Mouse (Mus musculus): ENCODE data around the gene Mta2. TPM values are rescaled to one million over a fixed set of nuclear protein-coding genes. Genes with fewer than 3 reads are reported as not detected.
A peak's percentile ranks its signal among the peaks of the same experiment; 100 is the strongest.

The Mta2 gene
- total RNA-seq, 4 experiments from 2014 or later: 53.7 to 66.5 (median 56.2) TPM

DNA sequence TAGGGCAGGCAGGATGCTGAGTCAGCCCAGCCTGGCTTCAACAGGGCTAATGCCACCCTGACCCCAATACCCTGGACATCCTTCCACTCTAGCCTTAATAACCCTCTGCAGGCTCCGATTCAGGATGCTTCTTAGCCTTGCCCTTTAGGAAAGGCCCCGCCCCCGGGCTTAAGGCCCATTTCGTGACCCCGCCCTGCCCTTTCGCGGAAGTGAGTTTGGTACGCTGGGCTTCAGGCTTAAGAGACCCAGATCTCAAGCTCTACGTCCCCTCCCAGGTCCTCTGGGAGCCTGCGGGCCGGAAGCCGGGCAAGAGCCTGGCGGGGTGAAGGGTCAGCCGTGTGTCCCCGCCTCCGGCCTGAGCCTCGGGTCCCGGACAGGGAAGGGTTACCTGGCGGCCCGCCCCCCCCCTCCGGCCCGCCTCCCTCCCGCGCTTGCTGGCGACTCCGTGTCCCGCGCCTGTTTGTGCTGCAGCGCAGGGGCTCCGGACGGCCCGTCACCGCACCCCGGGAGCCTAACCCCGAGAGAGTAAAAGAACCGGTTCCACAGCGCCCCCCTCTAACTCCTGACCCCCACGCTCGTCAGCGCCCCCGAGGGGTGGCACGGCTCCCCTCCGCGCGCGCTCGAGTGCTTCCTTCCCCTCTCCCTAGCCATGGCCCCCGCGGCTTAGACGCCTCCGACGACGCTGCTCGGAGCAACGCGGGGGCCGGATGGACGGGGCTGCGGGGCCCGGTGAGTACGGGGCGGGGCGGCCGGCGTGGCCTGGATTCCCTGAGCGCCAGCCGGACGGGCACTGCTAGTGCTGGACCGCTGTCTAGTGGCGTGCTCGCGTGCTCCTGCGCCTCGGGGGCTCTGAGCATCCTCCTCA, 12.2 kb upstream of the Mta2 start, which contains the start of the genes Rom1 and Eml3:
Gene Rom1, minus strand, starts transcription at position 133 of the 865 bp plus-strand sequence.
Gene Eml3, plus strand, starts transcription at position 329 of the 865 bp plus-strand sequence.
- peak in 1 of 2 experiments; percentile 57 for DNase-seq (ENCODE audit: low spot score in 2 of 2)

DNA sequence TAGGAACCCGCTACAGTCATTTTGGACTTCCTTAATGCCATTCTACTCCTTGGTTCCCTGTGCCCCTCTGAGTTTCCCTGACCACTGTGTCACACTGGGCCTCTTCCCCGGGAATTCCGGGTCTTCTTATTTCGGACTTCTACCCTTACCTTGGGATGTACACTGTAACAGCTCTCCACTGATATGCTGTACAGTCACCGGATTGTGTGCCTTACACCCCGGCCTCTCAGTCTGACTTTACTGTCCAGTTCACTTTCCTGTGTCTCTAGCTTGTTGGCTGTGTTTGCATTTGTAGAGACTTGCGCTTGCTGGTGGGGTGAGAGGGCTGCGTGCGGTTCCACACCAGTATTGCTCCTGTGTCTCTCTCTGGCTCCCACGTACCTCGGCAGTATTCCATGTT, 11.6 kb upstream of the Mta2 start:
- no peak for DNase-seq (ENCODE audit: low spot score in 2 of 2)

DNA sequence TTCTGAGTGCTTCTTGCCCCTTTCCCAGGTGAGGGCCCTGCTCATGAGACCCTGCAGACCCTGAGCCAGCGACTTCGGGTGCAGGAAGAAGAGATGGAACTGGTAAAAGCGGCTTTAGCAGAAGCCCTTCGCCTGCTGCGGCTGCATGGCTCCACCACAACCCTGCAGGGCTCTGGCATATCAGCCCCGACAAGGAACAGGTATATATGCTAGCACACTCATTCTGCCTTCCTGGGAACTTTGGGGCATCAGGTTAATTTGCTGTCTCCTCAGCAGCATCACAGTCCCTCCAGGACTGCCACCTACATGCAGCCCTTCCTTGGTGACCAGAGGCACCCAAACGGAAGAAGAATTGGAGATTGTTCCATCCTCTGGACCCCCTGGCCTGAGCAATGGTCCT, 10.9 kb upstream of the Mta2 start:
- no peak for DNase-seq (ENCODE audit: low spot score in 2 of 2)

DNA sequence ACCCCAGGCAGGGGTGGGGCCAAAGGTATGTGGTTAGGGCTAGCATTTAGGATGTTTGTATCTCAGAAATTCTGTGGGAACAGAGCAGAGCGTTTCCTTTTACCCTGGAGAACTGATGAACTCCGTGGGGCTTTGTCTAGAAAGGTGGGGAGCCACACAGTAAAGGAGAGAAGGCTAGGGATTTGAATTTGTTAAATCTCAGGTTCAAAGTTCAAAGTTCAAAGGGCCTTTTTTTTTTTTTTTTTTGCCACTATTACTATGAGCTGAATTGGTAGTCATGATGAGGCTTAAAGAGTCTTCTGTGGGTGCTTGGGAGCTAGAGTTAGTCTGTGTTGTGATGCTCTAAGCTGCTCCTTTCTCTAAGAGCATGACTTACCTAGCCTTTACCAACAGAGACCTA, 4.9 kb upstream of the Mta2 start:
- DNase-seq (ENCODE audit: low spot score in 2 of 2): no peak

DNA sequence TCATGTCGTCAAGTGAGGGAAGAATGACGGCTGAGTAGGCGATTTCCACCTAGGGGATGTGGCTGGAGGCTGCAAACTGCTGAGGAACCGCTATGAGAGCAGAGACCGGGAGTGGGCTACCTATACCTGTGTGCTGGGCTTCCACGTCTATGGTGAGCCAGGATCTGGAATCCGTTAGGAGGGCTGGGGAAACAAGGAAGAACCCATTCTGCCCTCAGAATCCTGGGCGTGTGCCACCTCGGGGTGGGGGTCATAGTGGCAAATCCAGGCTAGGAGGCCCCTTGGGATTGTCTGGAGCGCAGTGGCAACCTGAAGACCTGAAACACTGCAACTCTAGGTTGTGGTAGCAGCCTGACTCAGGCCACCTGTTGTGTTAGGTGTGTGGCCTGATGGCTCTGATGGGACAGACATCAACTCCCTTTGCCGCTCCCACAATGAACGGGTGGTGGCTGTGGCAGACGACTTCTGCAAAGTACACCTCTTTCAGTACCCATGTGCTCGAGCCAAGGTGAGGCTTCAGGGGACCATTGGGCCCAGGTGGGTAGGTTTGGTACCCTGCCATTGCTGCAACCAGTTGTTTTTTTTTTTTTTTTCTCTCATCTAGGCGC, 1.0 kb upstream of the Mta2 start:
- DNase-seq (ENCODE audit: low spot score in 2 of 2): no peak

DNA sequence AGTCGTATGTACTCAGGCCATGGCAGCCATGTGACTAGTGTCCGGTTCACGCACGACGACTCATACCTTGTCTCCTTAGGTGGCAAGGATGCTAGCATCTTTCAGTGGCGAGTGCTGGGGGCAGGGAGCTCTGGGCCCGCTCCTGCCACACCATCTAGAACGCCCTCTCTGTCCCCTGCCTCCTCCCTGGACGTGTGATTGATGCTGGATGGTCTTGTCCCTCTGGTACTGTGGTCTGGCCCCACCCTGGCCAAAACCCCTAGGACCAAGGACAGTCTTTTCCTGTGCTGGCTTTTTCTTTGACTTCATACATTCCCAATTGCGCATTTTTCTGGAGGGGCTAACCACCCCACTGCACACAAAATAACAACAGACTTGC, 550 bp upstream of the Mta2 start:
- no peak for DNase-seq (ENCODE audit: low spot score in 2 of 2)

DNA sequence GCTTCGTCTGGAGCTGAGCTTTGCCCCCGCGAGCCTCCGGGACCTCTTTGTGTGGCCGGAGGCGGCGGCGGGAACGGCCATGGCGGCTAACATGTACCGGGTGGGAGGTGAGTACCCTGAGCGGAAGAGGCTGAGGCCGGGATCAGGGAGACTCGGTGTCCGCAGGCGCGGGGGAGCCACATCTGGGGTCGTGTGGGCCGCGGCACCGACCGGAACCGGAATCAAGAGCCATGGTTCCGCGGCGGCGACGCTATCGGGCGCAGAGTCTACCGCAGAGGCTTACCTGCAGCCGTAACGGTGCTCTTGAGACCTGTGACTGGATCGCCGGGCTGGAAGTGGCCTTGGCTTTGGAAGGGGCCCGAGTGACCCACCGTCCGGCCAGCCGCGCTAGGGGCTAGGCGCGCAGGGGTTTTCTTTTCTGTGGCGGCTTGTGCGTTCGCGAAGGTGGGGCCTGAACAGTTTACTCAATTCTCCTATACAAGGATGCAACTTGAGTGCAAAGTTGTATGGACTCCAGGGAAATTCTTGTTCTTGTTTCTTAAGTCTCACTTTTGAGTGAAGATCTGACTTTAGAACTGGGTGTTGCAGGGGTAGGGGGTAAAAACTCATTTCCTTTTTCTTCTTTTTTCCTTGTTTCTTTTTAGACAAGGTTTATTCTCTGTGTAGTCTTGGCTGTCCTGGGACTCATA, 745 bp downstream of the Mta2 start:
- no peak for DNase-seq (ENCODE audit: low spot score in 2 of 2)

DNA sequence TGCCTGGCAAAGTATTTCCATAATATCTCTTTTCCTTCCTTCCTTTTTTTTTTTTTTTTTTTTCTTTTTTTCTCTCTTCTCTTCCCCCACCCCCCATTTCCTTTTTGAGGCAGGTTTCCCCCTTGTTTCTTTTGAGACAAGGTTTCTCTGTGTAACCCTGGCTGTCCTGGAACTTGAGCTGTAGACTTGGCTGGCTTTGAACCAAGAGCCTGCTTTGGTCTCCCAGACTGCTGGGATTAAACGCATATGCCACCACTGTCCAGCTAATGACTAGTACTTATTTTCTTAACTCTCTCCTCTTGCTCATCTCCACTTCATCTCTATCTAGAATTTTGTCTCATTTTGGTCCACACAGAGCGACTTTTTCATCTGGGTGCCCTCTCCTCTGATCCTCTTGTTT, 1.4 kb downstream of the Mta2 start:
- no peak for DNase-seq (ENCODE audit: low spot score in 2 of 2)

DNA sequence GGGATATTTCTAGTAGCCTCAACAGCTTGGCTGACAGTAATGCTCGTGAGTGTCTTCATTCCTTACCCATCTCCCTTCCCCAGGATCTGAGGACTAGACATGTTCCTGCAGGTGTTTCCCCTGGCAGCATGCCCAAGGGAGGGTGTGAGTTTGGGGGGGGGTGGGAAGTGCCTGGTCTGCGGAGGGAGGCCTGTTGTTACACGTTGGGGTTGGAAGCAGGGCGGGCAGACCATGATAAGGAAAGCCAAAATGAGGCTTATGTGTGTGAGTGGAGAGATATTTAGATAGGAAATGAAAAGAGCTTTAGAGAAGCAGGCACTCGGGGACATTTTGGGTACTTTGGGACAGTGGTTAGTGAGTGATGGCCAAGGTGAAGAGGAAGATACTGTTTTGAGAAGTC, 2.4 kb downstream of the Mta2 start:
- DNase-seq (ENCODE audit: low spot score in 2 of 2): no peak

DNA sequence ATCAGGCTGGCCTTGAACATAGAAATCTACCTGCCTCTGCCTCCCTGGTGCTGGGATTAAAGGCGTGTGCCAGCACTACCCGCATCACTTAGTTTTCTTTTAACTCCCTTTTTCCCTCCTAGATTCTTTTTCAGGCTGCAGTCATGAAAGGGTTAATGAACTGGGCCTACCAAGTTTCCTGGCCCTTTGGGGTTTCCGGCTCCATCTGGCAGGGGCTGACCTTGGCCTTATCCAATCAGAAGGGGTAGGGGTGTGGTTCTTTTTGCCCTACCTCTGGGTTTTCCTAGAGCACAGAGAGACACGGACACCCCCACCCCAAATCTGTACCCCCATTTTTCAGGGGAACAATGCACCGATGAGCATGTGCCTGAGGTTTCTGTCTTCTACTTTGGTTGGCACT, 3.1 kb downstream of the Mta2 start:
- no peak for DNase-seq (ENCODE audit: low spot score in 2 of 2)

DNA sequence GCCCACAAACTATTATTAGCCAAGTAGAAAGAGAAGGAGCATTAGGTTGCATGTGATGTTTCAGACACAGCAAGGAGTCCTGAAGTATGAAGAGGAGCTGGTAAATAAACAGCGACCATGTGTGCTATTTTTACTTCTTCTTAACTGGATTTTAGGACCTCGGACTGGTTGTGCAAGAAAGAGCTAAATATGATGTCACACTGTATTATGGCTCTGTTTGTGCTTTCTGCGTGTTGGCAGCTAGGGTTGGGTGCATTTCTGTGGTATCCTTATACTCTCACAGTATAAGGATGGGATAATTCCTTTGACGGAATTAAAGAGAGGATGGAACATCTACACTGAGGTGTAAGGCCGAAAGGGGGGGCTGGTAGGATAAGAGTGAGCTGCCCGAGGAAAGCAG, 3.6 kb downstream of the Mta2 start:
- no peak for DNase-seq (ENCODE audit: low spot score in 2 of 2)

DNA sequence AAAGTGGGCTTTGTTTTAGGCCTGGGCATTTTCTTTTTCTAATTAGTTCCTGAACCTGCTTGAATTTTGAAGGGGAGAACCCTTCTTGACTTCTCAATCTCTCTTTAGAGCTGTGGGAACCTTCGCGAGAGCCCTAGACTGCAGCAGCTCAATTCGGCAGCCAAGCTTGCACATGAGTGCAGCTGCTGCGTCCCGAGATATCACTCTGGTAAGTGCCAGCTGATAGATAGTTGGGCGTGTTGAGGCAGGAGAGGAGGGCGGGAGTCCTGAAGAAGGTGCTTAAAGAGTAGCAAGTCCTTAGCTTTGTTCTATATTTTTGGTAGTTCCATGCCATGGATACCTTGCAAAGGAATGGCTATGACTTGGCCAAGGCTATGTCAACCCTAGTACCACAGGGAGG, 5.3 kb downstream of the Mta2 start:
- DNase-seq (ENCODE audit: low spot score in 2 of 2): no peak

DNA sequence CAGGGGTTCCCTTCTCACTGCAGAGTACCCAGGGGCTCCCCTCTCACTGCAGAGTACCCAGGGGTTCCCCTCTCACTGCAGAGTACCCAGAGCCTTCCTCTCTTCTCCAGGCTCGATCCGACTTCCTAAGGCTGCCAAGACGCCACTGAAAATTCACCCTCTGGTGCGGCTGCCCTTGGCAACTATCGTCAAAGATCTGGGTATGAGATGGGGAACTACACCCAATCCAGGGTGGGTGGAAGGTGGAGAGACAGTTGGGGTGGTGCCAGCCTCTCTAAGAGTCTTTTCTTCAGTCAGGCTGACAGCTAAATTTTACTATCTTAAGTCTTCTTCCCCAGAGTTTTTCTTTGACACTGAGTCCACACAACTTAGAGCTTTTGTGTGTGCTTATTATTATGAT, 8.5 kb downstream of the Mta2 start:
- no peak for DNase-seq (ENCODE audit: low spot score in 2 of 2)

DNA sequence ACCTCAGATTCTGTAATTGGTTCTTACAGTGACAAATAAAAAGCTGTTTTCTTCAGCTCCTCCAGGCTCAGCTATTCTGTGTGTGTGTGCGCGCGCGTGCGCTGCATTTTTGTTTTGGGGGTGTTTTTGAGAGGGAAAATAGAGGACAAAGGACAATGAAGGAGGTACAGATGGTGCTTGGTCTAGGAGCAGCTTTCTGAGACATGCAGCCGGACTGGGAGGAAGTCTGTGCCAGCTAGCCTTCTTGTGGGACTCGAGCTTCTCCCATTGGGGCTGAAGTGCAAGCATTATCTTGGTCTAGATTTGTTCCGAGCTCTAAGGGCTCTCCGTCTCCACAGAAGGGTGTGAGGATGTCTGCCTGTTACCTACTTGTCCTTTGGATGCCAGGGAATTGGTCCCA, 10.6 kb downstream of the Mta2 start:
- DNase-seq (ENCODE audit: low spot score in 2 of 2): no peak

DNA sequence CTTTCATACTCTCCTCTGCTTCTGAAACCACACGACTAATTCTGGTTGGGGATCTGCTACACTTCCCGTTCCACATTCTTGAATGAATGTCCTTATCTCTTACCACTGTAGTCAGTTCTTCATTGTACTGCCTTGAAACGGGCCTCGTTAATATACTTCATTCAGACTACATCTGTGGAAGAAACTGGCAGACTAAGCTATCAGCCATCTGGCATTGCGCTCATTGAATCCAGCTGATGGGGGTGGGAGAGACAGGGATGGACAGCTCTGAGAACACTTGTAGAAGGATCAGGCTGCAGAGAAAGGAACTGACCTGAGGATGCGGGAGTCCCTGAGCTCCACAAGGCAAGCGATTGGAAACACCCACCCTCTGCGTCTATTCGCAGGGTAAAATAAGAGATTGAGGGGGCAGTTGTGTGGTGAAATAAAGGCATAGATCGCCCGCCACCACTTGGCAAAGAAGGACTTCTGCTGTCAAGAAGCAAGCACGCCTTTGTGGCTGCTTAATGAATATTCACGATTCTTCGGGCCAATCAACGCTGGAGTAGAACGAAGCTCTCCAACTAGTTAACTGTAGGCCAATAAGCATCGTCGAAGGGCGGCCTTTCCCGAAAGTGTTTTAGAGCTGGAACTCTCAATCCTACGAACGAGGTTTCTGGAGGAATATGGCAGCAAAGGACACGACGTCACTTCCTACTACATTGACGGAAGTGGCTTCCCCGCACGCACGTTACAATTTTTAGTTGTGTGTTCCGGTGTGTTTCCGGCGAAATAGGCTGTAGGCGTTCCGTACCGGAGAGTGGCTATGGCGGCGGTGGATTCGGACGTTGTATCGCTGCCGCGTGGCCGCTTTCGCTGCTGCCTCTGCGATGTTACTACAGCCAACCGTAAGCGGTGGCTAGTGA, 11.7 kb downstream of the Mta2 start, which contains the start of gene Tut1:
Gene Tut1, plus strand, starts transcription at position 713 of the 905 bp plus-strand sequence.
- DNase-seq (ENCODE audit: low spot score in 2 of 2): peak; percentile 94 to 97

DNA sequence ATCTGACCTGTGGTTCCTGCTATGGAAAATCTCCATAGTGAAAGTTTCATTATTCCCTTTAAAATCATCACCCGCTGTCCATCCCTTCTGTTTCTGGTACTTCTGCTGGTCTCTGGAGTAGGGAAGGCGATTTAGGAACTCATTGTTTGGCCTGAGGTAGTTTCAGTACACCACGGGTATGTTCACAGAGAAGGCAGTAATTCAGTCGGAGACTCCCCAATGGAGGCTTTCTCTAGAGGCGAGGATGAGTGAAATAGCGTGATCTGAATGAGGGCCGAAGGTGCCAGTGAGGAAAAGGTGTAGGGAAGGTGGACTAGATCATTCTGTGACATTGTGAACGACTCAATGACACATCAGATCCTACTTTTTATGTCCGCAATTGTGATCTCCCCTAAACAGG, 12.5 kb downstream of the Mta2 start:
- DNase-seq (ENCODE audit: low spot score in 2 of 2): no peak

DNA sequence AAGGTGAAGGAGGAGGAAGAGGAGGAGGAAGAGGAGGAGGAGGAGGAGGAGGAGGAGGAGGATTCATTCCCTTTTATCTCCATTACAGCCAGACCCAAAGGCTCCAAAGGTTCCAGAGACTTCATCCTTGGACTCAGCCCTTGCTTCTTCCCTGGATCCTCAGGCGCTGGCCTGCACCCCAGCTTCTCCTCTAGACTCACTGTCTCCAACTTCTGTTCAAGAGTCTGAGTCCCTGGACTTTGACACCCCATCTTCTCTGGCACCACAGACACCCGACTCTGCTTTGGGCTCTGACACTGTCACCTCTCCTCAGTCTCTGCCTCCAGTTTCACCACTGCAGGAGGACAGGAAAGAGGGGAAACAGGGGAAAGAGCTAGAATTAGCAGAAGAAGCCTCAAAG, 20.6 kb downstream of the Mta2 start:
- no peak for DNase-seq (ENCODE audit: low spot score in 2 of 2)

DNA sequence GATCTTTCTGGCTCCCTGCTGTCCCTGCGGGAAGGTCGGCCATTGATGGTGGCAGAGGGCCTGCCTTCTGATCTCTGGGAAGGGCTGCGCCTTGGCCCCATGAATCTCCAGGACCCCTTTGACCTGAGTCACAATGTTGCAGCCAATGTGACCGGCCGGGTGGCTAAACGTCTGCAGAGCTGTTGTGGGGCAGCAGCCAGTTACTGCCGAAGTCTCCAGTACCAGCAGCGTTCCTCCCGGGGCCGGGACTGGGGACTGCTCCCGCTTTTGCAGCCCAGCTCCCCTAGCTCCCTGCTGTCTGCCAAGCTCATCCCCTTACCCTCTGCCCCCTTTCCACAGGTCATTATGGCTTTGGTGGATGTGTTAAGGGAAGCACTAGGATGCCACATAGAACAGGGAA, 23.4 kb downstream of the Mta2 start:
- no peak for DNase-seq (ENCODE audit: low spot score in 2 of 2)

DNA sequence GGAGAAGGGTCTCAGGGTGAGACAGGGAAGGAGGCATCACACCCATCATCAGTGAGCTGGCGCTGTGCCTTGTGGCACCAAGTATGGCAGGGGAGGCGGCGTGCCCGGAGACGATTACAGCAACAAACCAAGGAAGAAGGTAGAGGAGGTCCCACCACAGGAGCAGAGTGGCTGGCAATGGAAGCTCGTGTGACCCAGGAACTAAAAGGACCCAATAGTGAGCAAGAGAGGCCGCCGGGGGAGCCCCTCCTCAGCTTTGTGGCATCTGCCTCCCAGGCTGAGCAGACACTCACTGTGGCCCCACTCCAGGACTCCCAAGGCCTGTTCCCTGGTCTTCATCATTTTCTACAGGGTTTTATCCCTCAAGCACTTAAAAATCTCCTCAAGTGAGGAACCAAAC, 24.1 kb downstream of the Mta2 start:
- no peak for DNase-seq (ENCODE audit: low spot score in 2 of 2)

DNA sequence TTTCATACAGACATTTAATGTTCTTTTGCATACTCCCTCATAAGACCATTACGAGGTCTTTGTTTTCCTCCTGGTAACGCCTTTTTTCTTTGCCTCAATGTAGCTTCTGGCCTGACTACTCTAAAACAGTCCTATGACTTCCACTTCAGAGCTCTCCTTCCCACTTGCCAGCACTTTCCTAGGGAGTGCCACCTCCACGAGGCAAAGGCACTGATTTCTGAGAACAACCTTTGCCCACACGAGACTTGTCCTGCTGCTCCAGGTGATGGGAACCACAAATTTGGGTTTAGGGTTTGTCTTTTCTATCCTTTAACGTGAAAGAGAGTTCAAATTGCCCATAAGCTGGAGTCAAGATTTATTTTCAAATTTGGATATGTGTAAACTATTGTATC, 24.5 kb downstream of the Mta2 start:
- DNase-seq (ENCODE audit: low spot score in 2 of 2): no peak
